Comparison of ENCODE assay signal across 7 mouse cellular contexts in the genomic region with DNA sequence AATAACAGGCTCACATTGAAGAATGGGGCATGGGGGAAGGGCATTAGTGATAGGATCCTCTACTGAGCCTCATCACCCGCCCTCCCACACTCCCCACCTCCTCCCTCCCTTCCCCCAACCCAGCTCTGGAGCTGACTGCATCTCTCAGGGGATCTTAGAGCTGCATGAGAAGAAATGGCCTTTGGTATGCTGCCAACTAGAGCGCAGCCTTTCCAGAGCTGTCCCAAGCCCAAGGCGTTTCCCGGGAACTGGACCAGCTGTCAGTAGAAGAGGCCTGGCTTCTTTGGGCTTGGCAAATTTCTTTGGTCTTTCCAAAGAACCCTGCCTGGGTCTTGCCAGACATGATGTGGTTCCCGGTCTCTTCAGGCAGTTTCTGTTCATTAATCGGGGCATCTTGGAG. TPM values are rescaled to one million over a fixed set of nuclear protein-coding genes. Genes with fewer than 3 reads are reported as not detected.
DNase-seq lines count a peak whose midpoint lies in the region; ATAC-seq and TF ChIP-seq lines count a peak whose summit lies in the region.

No protein-coding gene starts in this region.

- 0 out of 2 replicates have a peak, but pooled peaks cover 9% of the 10 kb centered on the region for H3K4me1 ChIP-seq in intestine, embryonic 16.5 days (ENCODE audit: control insufficient read depth, insufficient read depth, low read length)

- no peaks in the 10 kb centered on the region for H3K27me3 ChIP-seq in intestine, embryonic 16.5 days (replicated peaks; ENCODE audit: control insufficient read depth, insufficient read depth, low read length)

- intact Hi-C loops in gastrocnemius, adult 2 months (cut with DNase I): no loop called here
- intact Hi-C loops in left cerebral cortex, postnatal 10 days (cut with DNase I): no loop called here

- 38% methylated on average over 6 of the region's 6 CpGs for WGBS in intestine, embryonic 16.5 days

- TF ChIP-seq CTCF in gastrocnemius, adult 2 months (IDR thresholded peaks at IDR 0.05): no peak

- H3K9ac ChIP-seq in intestine, embryonic 16.5 days (ENCODE audit: low read depth, low read length): no peak overlapping the region

- no peak overlapping the region for H3K4me2 ChIP-seq in intestine, embryonic 16.5 days (ENCODE audit: low read depth, low read length)

- peak overlapping the region; percentile 58; the same call in 1 of the 2 replicates for H3K27ac ChIP-seq in gastrocnemius, adult 2 months
- H3K27ac ChIP-seq in intestine, embryonic 16.5 days (ENCODE audit: low read length): peak overlapping the region; percentile 58

- no peak overlapping the region for H3K4me3 ChIP-seq in gastrocnemius, adult 2 months
- no peak overlapping the region for H3K4me3 ChIP-seq in intestine, embryonic 16.5 days (ENCODE audit: low read length)

- ATAC-seq in intestine, embryonic 16.5 days: peak; percentile 88
- no peak for ATAC-seq in CD4-positive, CD25-positive, alpha-beta regulatory T cell, adult 4 months

- H3K36me3 ChIP-seq in intestine, embryonic 16.5 days (ENCODE audit: control insufficient read depth, insufficient read depth, low read length): no peaks in the 10 kb centered on the region

- no peaks in the 10 kb centered on the region for H3K9me3 ChIP-seq in intestine, embryonic 16.5 days (ENCODE audit: control insufficient read depth, low read length)

- peak; percentile 97 for DNase-seq in adipocyte (ENCODE audit: low spot score)
- peak; percentile 62 to 80 for DNase-seq in adrenal gland, postnatal 36 days
- peak; percentile 86 for DNase-seq in gastrocnemius, adult 2 months
- peak; percentile 76 to 84 for DNase-seq in left cerebral cortex, postnatal 10 days (ENCODE audit: extremely low spot score in 1 of 2, low spot score in 2 of 2)
- peak; percentile 67 for DNase-seq in ovary, postnatal 14 days (ENCODE audit: low spot score)

RNA-seq across cellular contexts. Expression of gene Gab1, which starts 42.3 kb away (rescaled TPM):
- 10 to 100 TPM; 16.1 to 20.2 TPM for total RNA-seq in adrenal gland, postnatal 36 days (2021)
- 10 to 100 TPM; 11.7 to 14.3 TPM for total RNA-seq in gastrocnemius, adult 2 months (2021)
- 9.0 and 10.5 TPM in 2 replicates for polyA plus RNA-seq in intestine, embryonic 16.5 days (2015; fragmentation: Nextera tagmentation; extraction: Ambion mirVana)
- 10 to 100 TPM; 11.6 to 11.9 TPM for total RNA-seq in left cerebral cortex, postnatal 10 days (2021)
- not detected for polyA plus RNA-seq in CD4-positive, CD25-positive, alpha-beta regulatory T cell, adult 4 months (2017; shearing (Covaris generic))
